Mouse (Mus musculus): ENCODE data around the gene Nkx6-2.

GRCm38 (mm10) chr7:139564161-139564560 lies 18.4 kb downstream of the Nkx6-2 start:
- TF ChIP-seq POLR2A (IDR thresholded peaks at IDR 0.05; ENCODE audit: low read depth, low read length) = no peak
- no peak for TF ChIP-seq CTCF (conservative IDR thresholded peaks at IDR 0.05; ENCODE audit: insufficient read depth, insufficient read length, low read depth, low read length)

Measured in kidney, adult 2 months (tissue).